Mouse (Mus musculus): ENCODE measurements around the gene Gm10840. TPM values are rescaled to one million over a fixed set of nuclear protein-coding genes. Genes with fewer than 3 reads are reported as not detected.
A peak's percentile ranks its signal among the peaks of the same experiment; 100 is the strongest.

The Gm10840 gene
- polyA plus RNA-seq, 1 experiment from 2014 or later: 0.82 TPM

- no peaks in the 10 kb centered on the region for H3K9me3 ChIP-seq
- DNase-seq (ENCODE audit: extremely low spot score, low spot score): no peak
- WGBS: 82% methylated on average over 5 of the region's 5 CpGs
- H3K4me3 ChIP-seq: 0 out of 2 replicates have a peak overlapping the region, but pooled peaks have one; percentile 2
- H3K4me1 ChIP-seq: peaks cover 26% of the 10 kb centered on the region
- H3K27ac ChIP-seq: no peak overlapping the region
- peaks cover 100% of the 10 kb centered on the region for H3K36me3 ChIP-seq (replicated peaks)
- no peaks in the 10 kb centered on the region for H3K27me3 ChIP-seq (ENCODE audit: poor library complexity, severe bottlenecking)
Observed at GRCm38 (mm10) chr11:106154091-106154490, 6.6 kb upstream of the Gm10840 start.

- H3K27ac ChIP-seq: no peak overlapping the region
- peaks cover 33% of the 10 kb centered on the region for H3K4me1 ChIP-seq
- peaks cover 94% of the 10 kb centered on the region for H3K36me3 ChIP-seq (replicated peaks)
- H3K4me3 ChIP-seq: no peak overlapping the region
- WGBS: 85% methylated on average over 2 of the region's 2 CpGs
- no peaks in the 10 kb centered on the region for H3K9me3 ChIP-seq
- no peak for DNase-seq (ENCODE audit: extremely low spot score, low spot score)
- no peaks in the 10 kb centered on the region for H3K27me3 ChIP-seq (ENCODE audit: poor library complexity, severe bottlenecking)
Observed at GRCm38 (mm10) chr11:106154770-106155169, 5.9 kb upstream of the Gm10840 start.

- no peak overlapping the region for H3K27ac ChIP-seq
- H3K9me3 ChIP-seq: no peaks in the 10 kb centered on the region
- 83% methylated on average over 3 of the region's 3 CpGs for WGBS
- H3K36me3 ChIP-seq (replicated peaks): peaks cover 84% of the 10 kb centered on the region
- DNase-seq (ENCODE audit: extremely low spot score, low spot score): no peak
- no peaks in the 10 kb centered on the region for H3K27me3 ChIP-seq (ENCODE audit: poor library complexity, severe bottlenecking)
- peaks cover 38% of the 10 kb centered on the region for H3K4me1 ChIP-seq
- no peak overlapping the region for H3K4me3 ChIP-seq
Observed at GRCm38 (mm10) chr11:106155761-106156160, 4.9 kb upstream of the Gm10840 start.

- Histone ChIP-seq H3K4me3 (no peak overlapping the region), H3K36me3 (replicated peaks) (peaks cover 79% of the 10 kb centered on the region), H3K27me3 (ENCODE audit: poor library complexity, severe bottlenecking) (no peaks in the 10 kb centered on the region), H3K4me1 (peaks cover 43% of the 10 kb centered on the region), H3K27ac (no peak overlapping the region), H3K9me3 (no peaks in the 10 kb centered on the region)
- DNase-seq (ENCODE audit: extremely low spot score, low spot score): no peak
- WGBS: 96% methylated on average over 1 of the region's 1 CpGs
Observed at GRCm38 (mm10) chr11:106156257-106156656, 4.4 kb upstream of the Gm10840 start.

GRCm38 (mm10) chr11:106157154-106157553 is 3.5 kb upstream of the Gm10840 start:
- no peaks in the 10 kb centered on the region for H3K27me3 ChIP-seq (ENCODE audit: poor library complexity, severe bottlenecking)
- H3K9me3 ChIP-seq: no peaks in the 10 kb centered on the region
- no peak overlapping the region for H3K27ac ChIP-seq
- peaks cover 49% of the 10 kb centered on the region for H3K4me1 ChIP-seq
- 91% methylated on average over 7 of the region's 7 CpGs for WGBS
- H3K4me3 ChIP-seq: no peak overlapping the region
- peaks cover 71% of the 10 kb centered on the region for H3K36me3 ChIP-seq (replicated peaks)
- no peak for DNase-seq (ENCODE audit: extremely low spot score, low spot score)

GRCm38 (mm10) chr11:106158081-106158929 is 2.3 kb upstream of the Gm10840 start:
- peak; percentile 26 for DNase-seq (ENCODE audit: extremely low spot score, low spot score)
- 62% methylated on average over 14 of the region's 14 CpGs for WGBS
- Histone ChIP-seq H3K4me3 (peak overlapping the region; percentile 88), H3K9me3 (no peaks in the 10 kb centered on the region), H3K27me3 (ENCODE audit: poor library complexity, severe bottlenecking) (no peaks in the 10 kb centered on the region), H3K27ac (peak overlapping the region; percentile 99), H3K4me1 (peaks cover 49% of the 10 kb centered on the region), H3K36me3 (replicated peaks) (peaks cover 71% of the 10 kb centered on the region)

DNA sequence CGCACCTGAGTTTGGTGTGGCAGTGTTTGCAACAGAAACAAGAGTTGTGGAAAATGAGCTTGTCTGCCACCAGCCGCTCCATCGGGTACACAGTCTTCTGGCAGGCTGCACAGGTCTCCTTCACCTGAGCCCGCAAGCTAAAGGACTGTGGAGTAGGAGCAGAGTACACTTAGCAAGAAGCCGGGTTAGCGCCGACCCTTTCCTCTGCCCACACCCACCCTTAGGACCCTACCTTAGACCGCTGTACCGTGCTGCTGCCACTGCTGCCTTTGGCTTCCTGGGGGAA is 1.8 kb upstream of the Gm10840 start:
- DNase-seq (ENCODE audit: extremely low spot score, low spot score): peak; percentile 21

GRCm38 (mm10) chr11:106159216-106159920 is 1.3 kb upstream of the Gm10840 start:
- Histone ChIP-seq H3K4me1 (peaks cover 49% of the 10 kb centered on the region), H3K27me3 (ENCODE audit: poor library complexity, severe bottlenecking) (no peaks in the 10 kb centered on the region), H3K4me3 (peak overlapping the region; percentile 88), H3K9me3 (no peaks in the 10 kb centered on the region), H3K27ac (peak overlapping the region; percentile 99), H3K36me3 (replicated peaks) (peaks cover 71% of the 10 kb centered on the region)
- WGBS: 1% methylated on average over 23 of the region's 25 CpGs
- DNase-seq (ENCODE audit: extremely low spot score, low spot score): peak; percentile 56

More for the DNA sequence above, 1.8 kb upstream of the Gm10840 start:
- H3K4me3 ChIP-seq: peak overlapping the region; percentile 88
- H3K27ac ChIP-seq: peak overlapping the region; percentile 99
- no peaks in the 10 kb centered on the region for H3K27me3 ChIP-seq (ENCODE audit: poor library complexity, severe bottlenecking)
- H3K9me3 ChIP-seq: no peaks in the 10 kb centered on the region
- WGBS: 56% methylated on average over 9 of the region's 9 CpGs
- H3K36me3 ChIP-seq (replicated peaks): peaks cover 71% of the 10 kb centered on the region
- H3K4me1 ChIP-seq: peaks cover 49% of the 10 kb centered on the region

DNA sequence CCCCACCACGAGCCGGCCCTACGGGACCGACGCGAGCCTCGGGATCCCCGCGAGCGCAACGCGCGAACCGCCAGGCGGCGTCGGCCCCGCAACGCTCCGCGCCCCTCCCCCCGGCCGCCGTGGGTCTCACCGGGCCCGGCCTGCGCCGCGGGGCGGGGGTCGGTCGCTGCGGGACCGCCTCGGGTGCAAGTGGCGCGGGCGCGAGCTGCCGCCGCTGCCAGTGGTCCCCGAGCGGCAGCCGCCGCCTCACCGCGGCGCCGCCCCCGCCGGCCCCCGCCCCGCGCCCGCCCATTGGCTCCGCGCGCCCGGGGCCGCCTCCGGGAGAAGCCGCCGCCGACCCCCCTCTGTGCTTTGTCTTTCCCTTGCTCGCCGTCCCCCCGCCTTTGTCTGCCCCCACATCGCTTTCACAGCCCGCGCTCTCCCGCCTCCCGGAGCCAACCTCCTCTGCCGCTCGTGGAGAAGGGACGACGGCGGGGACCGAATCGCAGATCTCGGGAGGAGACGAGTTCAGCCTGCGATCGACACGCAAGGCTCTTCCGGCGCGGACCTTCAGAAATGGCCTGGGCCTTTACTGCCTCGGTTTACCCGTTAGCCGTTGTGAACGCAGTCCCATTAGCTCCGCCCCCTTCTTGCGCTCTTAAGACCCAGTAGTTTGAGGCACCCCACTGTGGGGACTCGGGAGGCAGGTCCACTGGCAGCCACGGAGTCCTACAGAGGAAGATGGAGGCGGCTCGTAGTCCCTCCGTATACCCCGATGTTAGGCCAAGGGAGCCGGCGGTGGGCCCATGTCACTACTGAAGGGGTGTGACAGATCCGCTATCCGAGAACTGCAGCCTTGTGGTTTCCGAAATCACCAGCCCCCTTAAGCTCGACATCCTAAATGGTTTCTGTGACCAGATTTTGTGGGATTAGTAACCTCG is 469 bp upstream of the Gm10840 start:
- DNase-seq (ENCODE audit: extremely low spot score, low spot score): peak; percentile 84
- WGBS: under 1% methylated on average over 83 of the region's 106 CpGs
- H3K4me1 ChIP-seq: peaks cover 49% of the 10 kb centered on the region
- H3K9me3 ChIP-seq: no peaks in the 10 kb centered on the region
- H3K27ac ChIP-seq: peak overlapping the region; percentile 99
- H3K27me3 ChIP-seq (ENCODE audit: poor library complexity, severe bottlenecking): no peaks in the 10 kb centered on the region
- peaks cover 71% of the 10 kb centered on the region for H3K36me3 ChIP-seq (replicated peaks)
- H3K4me3 ChIP-seq: peak overlapping the region; percentile 88

GRCm38 (mm10) chr11:106162237-106162636 is 1.6 kb downstream of the Gm10840 start:
- no peaks in the 10 kb centered on the region for H3K27me3 ChIP-seq (ENCODE audit: poor library complexity, severe bottlenecking)
- WGBS: 85% methylated on average over 2 of the region's 2 CpGs
- H3K4me3 ChIP-seq: no peak overlapping the region
- DNase-seq (ENCODE audit: extremely low spot score, low spot score): no peak
- H3K27ac ChIP-seq: no peak overlapping the region
- peaks cover 37% of the 10 kb centered on the region for H3K4me1 ChIP-seq
- no peaks in the 10 kb centered on the region for H3K9me3 ChIP-seq
- peaks cover 71% of the 10 kb centered on the region for H3K36me3 ChIP-seq (replicated peaks)

DNA sequence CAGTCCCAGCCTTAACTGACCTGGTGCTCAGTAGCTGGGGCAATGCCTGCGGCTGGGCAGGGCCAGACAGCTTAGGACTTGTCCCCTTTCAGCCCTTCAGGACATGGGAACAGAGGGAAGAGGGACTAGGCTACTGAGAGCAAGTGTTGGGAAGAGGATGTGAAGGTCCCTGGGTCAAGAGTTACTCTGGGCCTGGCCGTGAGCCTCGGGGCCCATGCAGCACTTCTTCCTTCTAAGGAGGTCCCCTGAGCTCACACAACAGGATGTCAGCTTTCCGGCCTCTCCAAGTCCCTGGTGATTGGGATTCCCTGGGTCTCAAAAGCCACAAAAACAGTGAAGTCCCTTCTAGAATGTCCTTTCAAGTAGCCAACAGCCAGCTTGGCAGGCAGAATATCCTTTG is 2.9 kb downstream of the Gm10840 start:
- H3K36me3 ChIP-seq (replicated peaks): peaks cover 69% of the 10 kb centered on the region
- WGBS: 94% methylated on average over 4 of the region's 4 CpGs
- no peak for DNase-seq (ENCODE audit: extremely low spot score, low spot score)
- peaks cover 28% of the 10 kb centered on the region for H3K4me1 ChIP-seq
- no peak overlapping the region for H3K4me3 ChIP-seq
- no peaks in the 10 kb centered on the region for H3K9me3 ChIP-seq
- H3K27me3 ChIP-seq (ENCODE audit: poor library complexity, severe bottlenecking): no peaks in the 10 kb centered on the region
- H3K27ac ChIP-seq: peak overlapping the region; percentile 51; the same call in 1 of the 2 replicates

- Histone ChIP-seq H3K36me3 (replicated peaks) (peaks cover 68% of the 10 kb centered on the region), H3K4me3 (no peak overlapping the region), H3K27me3 (ENCODE audit: poor library complexity, severe bottlenecking) (no peaks in the 10 kb centered on the region), H3K27ac (no peak overlapping the region), H3K9me3 (no peaks in the 10 kb centered on the region), H3K4me1 (peaks cover 16% of the 10 kb centered on the region)
- DNase-seq (ENCODE audit: extremely low spot score, low spot score): no peak
- 91% methylated on average over 16 of the region's 16 CpGs for WGBS
Observed at GRCm38 (mm10) chr11:106164601-106165180, 4.0 kb downstream of the Gm10840 start.

Measured in forebrain, embryonic 10.5 days (tissue).